ENCODE assay signal across 16 mouse cellular contexts in genomic region chr3:144334201-144334600, GRCm38 (mm10).
"Had no signal": no experiment of that assay in that cellular context is flagged by ENCODE, and none has a peak within 500 bp of the region (broad histone marks: within the 10 kb centered on the region; RNA-seq: fewer than 3 reads in every experiment).

No protein-coding gene starts in this region.

- H3K4me2 ChIP-seq: neural tube, embryonic 13.5 days; neural tube, embryonic 15.5 days; stomach, embryonic 15.5 days had no signal

- H3K4me3 ChIP-seq: neural tube, embryonic 13.5 days; neural tube, embryonic 15.5 days; stomach, embryonic 15.5 days had no signal

- H3K9me3 ChIP-seq: neural tube, embryonic 13.5 days; neural tube, embryonic 15.5 days; stomach, embryonic 15.5 days had no signal

- DNase-seq: retina, postnatal 1 day; right cerebral cortex, adult 18-20 months; right cerebral cortex, postnatal 14 days; right cerebral cortex, postnatal 25 days; right cerebral cortex, postnatal 4 days; spleen, adult 18-20 months; thymus, adult 18-20 months; thymus, adult 2 months; thymus, postnatal 14 days; thymus, postnatal 25 days; thymus, postnatal 36 days; thymus, postnatal 4 days had no signal

- H3K4me1 ChIP-seq: stomach, embryonic 15.5 days had no signal

- H3K9ac ChIP-seq: neural tube, embryonic 13.5 days; neural tube, embryonic 15.5 days; stomach, embryonic 15.5 days had no signal

- H3K27me3 ChIP-seq: neural tube, embryonic 13.5 days; neural tube, embryonic 15.5 days; stomach, embryonic 15.5 days had no signal

- H3K36me3 ChIP-seq: neural tube, embryonic 13.5 days; neural tube, embryonic 15.5 days; stomach, embryonic 15.5 days had no signal

- H3K27ac ChIP-seq: neural tube, embryonic 13.5 days; neural tube, embryonic 15.5 days; stomach, embryonic 15.5 days; stomach, postnatal 0 days had no signal
